Mouse (Mus musculus) liver, embryonic 11.5 days (tissue): ENCODE results near the gene Sept7. TPM values are rescaled to one million over a fixed set of nuclear protein-coding genes. Genes with fewer than 3 reads are reported as not detected.

Experiments used
- ATAC-seq: fragments of 200-750 bp; cut with Nextera tagmentation; replicated peaks from 2 replicates; pipeline ENCODE4 v1.8.0; 2017; ENCODE audit warnings: moderate number of reproducible peaks, mild to moderate bottlenecking, moderate TSS enrichment, moderate library complexity; ENCODE audit not compliant: low FRiP score
- DNase-seq: peaks from one replicate; pipeline ENCODE4 v3.0.0-alpha.2; 2017; ENCODE audit warnings: low spot score
- H3K27ac ChIP-seq: fragments of 300-500 bp; sonication (generic); 2 replicates; pipeline ENCODE4 v1.5.1; 2014; ENCODE audit warnings: mild to moderate bottlenecking, low read depth, low read length, control low read depth
- H3K27me3 ChIP-seq: fragments of 300-500 bp; sonication (generic); replicated peaks from 2 replicates; pipeline ENCODE4 v1.6.1; 2014; ENCODE audit warnings: low read length, mixed read lengths; ENCODE audit not compliant: control insufficient read depth, insufficient read depth
- H3K36me3 ChIP-seq: fragments of 300-500 bp; sonication (generic); 2 replicates; pipeline ENCODE4 v1.6.1; 2014; ENCODE audit warnings: mild to moderate bottlenecking, low read length, moderate library complexity, mixed read lengths; ENCODE audit not compliant: control insufficient read depth, insufficient read depth
- H3K4me1 ChIP-seq: fragments of 300-500 bp; sonication (generic); replicated peaks from 2 replicates; pipeline ENCODE4 v1.6.1; 2014; ENCODE audit warnings: low read length, mixed read lengths; ENCODE audit not compliant: control insufficient read depth, insufficient read depth
- H3K4me2 ChIP-seq: fragments of 300-500 bp; sonication (generic); 2 replicates; pipeline ENCODE4 v1.6.1; 2014; ENCODE audit warnings: mild to moderate bottlenecking, control low read depth, moderate library complexity
- H3K4me3 ChIP-seq: fragments of 300-500 bp; sonication (generic); 2 replicates; pipeline ENCODE4 v1.5.1; 2014; ENCODE audit warnings: low read depth, low read length, control low read depth
- H3K9ac ChIP-seq: fragments of 300-500 bp; sonication (generic); 2 replicates; pipeline ENCODE4 v1.6.1; 2014; ENCODE audit warnings: low read depth, low read length, control low read depth
- H3K9me3 ChIP-seq: fragments of 300-500 bp; sonication (generic); 2 replicates; pipeline ENCODE4 v1.6.1; 2016; ENCODE audit warnings: low read length, inconsistent platforms, mixed read lengths; ENCODE audit not compliant: control insufficient read depth
- WGBS: fragments of 180-500 bp; shearing (Covaris S2); extraction: QIAGEN DNeasy Blood & Tissue Kit; methylation state at CpG from one replicate; pipeline ENCODE4 v1.1.7; 2014; 5-methylcytosine and 5-hydroxymethylcytosine counted together
- polyA plus RNA-seq: library from polyadenylated mRNA; unstranded; fragments of >200 nt; fragmentation: Nextera tagmentation; extraction: Ambion mirVana; gene quantifications from 2 replicates; pipeline ENCODE4 v1.2.1, GENCODE M21; 2014

Sept7 gene
- 219 and 236 TPM in 2 replicates for polyA plus RNA-seq

GRCm38 (mm10) chr9:25252283-25252726 is at the start of gene Sept7:
Sept7 (plus strand) TSS chr9:25252439.
- peak; percentile 97 for ATAC-seq
- Histone ChIP-seq H3K4me3 (peak within 1 kb of the TSS; percentile 99), H3K36me3 (no peaks in the 10 kb centered on the region), H3K9ac (peak within 1 kb of the TSS; percentile 98), H3K9me3 (no peaks in the 10 kb centered on the region), H3K27me3 (no peaks in the 10 kb centered on the region), H3K4me2 (peak within 1 kb of the TSS; percentile 81), H3K4me1 (peaks cover 15% of the 10 kb centered on the region), H3K27ac (peak within 1 kb of the TSS; percentile 99)
- WGBS = under 1% methylated on average over 51 of the region's 54 CpGs
- DNase-seq = peak; percentile 97

DNA sequence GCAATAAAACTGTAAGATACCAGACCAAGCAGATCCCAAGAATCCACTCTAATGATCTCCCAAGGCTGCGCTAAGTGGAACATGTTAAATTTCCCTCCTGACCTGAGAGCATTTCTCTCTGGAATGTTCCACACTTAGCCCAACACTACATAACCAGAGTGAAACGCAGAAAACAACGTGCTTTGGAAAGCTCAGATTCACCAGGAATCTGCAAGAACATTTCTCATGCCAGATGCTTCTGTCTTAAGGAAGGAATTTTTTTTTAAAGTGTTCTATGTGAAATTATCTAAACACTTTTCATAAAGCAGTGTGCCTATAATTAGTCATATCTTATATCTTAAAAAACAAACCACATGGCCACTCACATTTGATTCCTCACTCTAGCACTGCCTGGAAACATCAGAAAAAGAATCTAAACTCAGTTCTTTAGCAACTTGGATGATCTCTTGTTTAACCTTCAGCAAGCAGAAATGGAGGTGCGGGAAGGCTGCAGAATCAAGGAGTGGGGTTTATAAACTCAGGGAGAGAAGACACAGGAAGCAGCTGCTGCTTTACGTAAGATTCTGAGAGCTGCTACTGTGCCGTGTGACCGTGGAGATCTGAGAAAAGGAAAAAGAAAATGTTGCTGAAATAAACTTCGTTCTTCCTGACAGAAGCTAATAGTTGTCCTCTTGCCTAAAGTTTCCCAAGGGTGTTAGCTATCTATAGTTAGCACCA is 44.0 kb upstream of the Sept7 start:
- Histone ChIP-seq H3K27me3 (no peaks in the 10 kb centered on the region), H3K9ac (no peak overlapping the region), H3K9me3 (no peaks in the 10 kb centered on the region), H3K4me3 (no peak overlapping the region), H3K4me2 (no peak overlapping the region), H3K4me1 (no peaks in the 10 kb centered on the region), H3K27ac (no peak overlapping the region), H3K36me3 (no peaks in the 10 kb centered on the region)
- ATAC-seq (no peak), DNase-seq (no peak)
- 72% methylated on average over 8 of the region's 8 CpGs for WGBS

GRCm38 (mm10) chr9:25212309-25213163 is 39.7 kb upstream of the Sept7 start:
- DNase-seq = no peak

DNA sequence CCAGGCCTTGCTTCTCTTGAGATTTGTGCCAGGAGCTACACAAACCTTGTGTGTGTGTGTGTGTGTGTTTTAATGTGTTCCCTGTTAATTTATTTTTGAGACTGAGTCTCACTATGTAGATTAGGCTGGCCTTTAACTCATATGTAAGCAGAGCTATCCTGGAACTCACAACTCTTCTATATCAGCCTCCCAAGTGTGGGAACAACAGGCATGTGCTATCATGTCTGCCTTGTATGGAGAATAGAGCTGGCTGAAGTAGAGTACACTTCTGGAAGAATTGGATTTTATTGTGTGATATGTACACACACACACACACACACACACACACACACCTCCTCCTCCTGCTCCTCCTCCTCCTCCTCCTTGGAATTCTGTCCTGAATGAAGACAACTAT is 39.1 kb upstream of the Sept7 start:
- Histone ChIP-seq H3K9me3 (no peaks in the 10 kb centered on the region), H3K4me2 (no peak overlapping the region), H3K4me1 (no peaks in the 10 kb centered on the region), H3K4me3 (no peak overlapping the region), H3K27me3 (no peaks in the 10 kb centered on the region), H3K27ac (peak overlapping the region; percentile 46; the same call in 1 of the 2 replicates), H3K9ac (no peak overlapping the region), H3K36me3 (no peaks in the 10 kb centered on the region)
- ATAC-seq (no peak), DNase-seq (no peak)

More at GRCm38 (mm10) chr9:25212309-25213163, 39.7 kb upstream of the Sept7 start:
- no peak for ATAC-seq
- Histone ChIP-seq H3K27ac (no peak overlapping the region), H3K4me3 (no peak overlapping the region), H3K4me2 (no peak overlapping the region), H3K9ac (no peak overlapping the region), H3K4me1 (no peaks in the 10 kb centered on the region), H3K36me3 (no peaks in the 10 kb centered on the region), H3K27me3 (no peaks in the 10 kb centered on the region), H3K9me3 (no peaks in the 10 kb centered on the region)
- WGBS = 68% methylated on average over 9 of the region's 9 CpGs

DNA sequence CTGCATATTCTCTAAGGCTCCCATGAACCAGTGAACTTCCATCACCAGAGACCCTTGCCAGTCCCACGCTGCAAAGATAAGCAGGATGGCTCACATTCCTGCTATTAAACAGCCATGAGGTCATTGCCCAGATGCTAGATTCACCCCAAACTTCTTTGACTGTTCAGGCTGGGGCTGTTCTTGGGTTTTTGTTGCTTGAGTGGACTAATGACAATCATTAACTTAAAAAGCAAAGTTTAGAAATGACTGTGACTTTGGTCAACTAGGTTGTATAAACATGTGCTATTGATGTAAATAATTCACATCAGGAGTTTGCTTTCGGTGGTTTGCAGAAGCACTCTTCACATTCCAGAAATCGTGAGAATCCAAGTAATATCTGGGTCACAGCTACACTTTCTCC is 36.8 kb upstream of the Sept7 start:
- Histone ChIP-seq H3K27me3 (no peaks in the 10 kb centered on the region), H3K4me3 (no peak overlapping the region), H3K4me2 (no peak overlapping the region), H3K9ac (no peak overlapping the region), H3K4me1 (no peaks in the 10 kb centered on the region), H3K27ac (no peak overlapping the region), H3K36me3 (no peaks in the 10 kb centered on the region), H3K9me3 (no peaks in the 10 kb centered on the region)
- WGBS = 36% methylated on average over 3 of the region's 3 CpGs
- ATAC-seq = no peak
- DNase-seq = no peak

GRCm38 (mm10) chr9:25216210-25216609 is 36.0 kb upstream of the Sept7 start:
- H3K27ac ChIP-seq = no peak overlapping the region
- H3K4me2 ChIP-seq = no peak overlapping the region
- no peaks in the 10 kb centered on the region for H3K4me1 ChIP-seq
- H3K4me3 ChIP-seq = no peak overlapping the region
- no peak overlapping the region for H3K9ac ChIP-seq
- H3K9me3 ChIP-seq = no peaks in the 10 kb centered on the region
- no peak for DNase-seq
- no peak for ATAC-seq
- 6% methylated on average over 2 of the region's 2 CpGs for WGBS
- H3K36me3 ChIP-seq = no peaks in the 10 kb centered on the region
- H3K27me3 ChIP-seq = no peaks in the 10 kb centered on the region

DNA sequence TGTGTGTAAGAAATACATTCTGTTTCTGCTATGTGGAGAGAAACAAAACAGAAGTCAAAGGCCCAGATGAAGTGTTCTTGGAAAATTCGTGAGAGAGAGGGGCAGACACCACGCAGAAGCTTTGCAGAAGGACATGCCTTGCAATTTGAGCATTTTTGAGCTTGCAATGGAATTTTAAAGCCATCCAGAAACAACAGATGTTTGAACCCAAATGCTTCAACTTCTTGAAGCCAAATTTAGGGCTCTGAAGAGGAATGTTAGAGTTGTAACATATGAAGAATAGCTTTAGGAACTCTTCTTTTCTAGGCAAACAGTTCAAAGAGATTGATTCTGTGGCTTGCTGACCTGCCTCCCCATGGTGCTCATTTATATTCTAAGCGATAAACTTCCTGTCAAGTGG is 33.3 kb upstream of the Sept7 start:
- DNase-seq (no peak), ATAC-seq (no peak)
- H3K27ac ChIP-seq = no peak overlapping the region
- no peaks in the 10 kb centered on the region for H3K4me1 ChIP-seq
- H3K9ac ChIP-seq = no peak overlapping the region
- H3K4me2 ChIP-seq = no peak overlapping the region
- H3K27me3 ChIP-seq = no peaks in the 10 kb centered on the region
- no peaks in the 10 kb centered on the region for H3K9me3 ChIP-seq
- no peaks in the 10 kb centered on the region for H3K36me3 ChIP-seq
- WGBS = 43% methylated on average over 3 of the region's 3 CpGs
- H3K4me3 ChIP-seq = no peak overlapping the region

DNA sequence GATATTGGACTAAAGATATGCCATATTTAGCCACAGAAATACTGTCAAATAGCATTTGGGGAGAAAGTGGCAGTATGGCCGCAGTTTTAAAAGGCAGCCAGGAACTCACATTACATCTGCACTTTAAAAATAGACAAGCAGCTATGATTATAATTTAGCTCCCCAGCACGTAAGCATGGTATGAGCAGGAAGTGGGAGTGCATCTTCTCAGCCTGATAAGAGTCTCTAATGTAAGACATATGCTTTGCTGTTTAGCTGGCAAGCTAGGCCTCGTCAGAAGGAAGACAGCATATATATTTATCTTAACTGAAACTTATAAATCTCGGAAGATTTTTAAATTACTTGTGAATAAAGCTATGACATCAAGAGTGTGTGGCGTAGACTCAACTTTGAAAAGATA is 32.4 kb upstream of the Sept7 start:
- ATAC-seq (no peak), DNase-seq (no peak)
- no peak overlapping the region for H3K27ac ChIP-seq
- no peaks in the 10 kb centered on the region for H3K4me1 ChIP-seq
- WGBS = 35% methylated on average over 5 of the region's 5 CpGs
- no peak overlapping the region for H3K4me2 ChIP-seq
- H3K4me3 ChIP-seq = no peak overlapping the region
- no peaks in the 10 kb centered on the region for H3K27me3 ChIP-seq
- no peak overlapping the region for H3K9ac ChIP-seq
- H3K9me3 ChIP-seq = no peaks in the 10 kb centered on the region
- no peaks in the 10 kb centered on the region for H3K36me3 ChIP-seq
